Mouse (Mus musculus): ENCODE results near the gene Hsd17b14. TPM values are rescaled to one million over a fixed set of nuclear protein-coding genes. Genes with fewer than 3 reads are reported as not detected.

Gene Hsd17b14
- polyA plus RNA-seq, 1 experiment from 2014 or later: 2.5 TPM

GRCm38 (mm10) chr7:45585923-45586322 lies 31.2 kb downstream of the Hsd17b14 start:
- Histone ChIP-seq H3K9ac (ENCODE audit: low read length) (no peak overlapping the region), H3K27me3 (replicated peaks; ENCODE audit: control insufficient read depth, insufficient read depth, low read length) (no peaks in the 10 kb centered on the region), H3K4me1 (replicated peaks; ENCODE audit: control insufficient read depth, insufficient read depth, low read length) (no peaks in the 10 kb centered on the region), H3K36me3 (ENCODE audit: control insufficient read depth, insufficient read depth, low read length) (peaks cover 20% of the 10 kb centered on the region), H3K9me3 (ENCODE audit: control insufficient read depth, low read length) (no peaks in the 10 kb centered on the region), H3K4me3 (ENCODE audit: low read depth, low read length) (no peak overlapping the region), H3K4me2 (ENCODE audit: low read length) (no peak overlapping the region), H3K27ac (ENCODE audit: low read depth) (no peak overlapping the region)
- 91% methylated on average over 6 of the region's 6 CpGs for WGBS
- no peak for DNase-seq (ENCODE audit: low spot score)
- ATAC-seq (replicated peaks; ENCODE audit: low FRiP score, low TSS enrichment, low read depth): no peak

- Histone ChIP-seq H3K27me3 (replicated peaks; ENCODE audit: control insufficient read depth, insufficient read depth, low read length) (no peaks in the 10 kb centered on the region), H3K4me3 (ENCODE audit: low read depth, low read length) (no peak overlapping the region), H3K9ac (ENCODE audit: low read length) (no peak overlapping the region), H3K27ac (ENCODE audit: low read depth) (no peak overlapping the region), H3K4me1 (replicated peaks; ENCODE audit: control insufficient read depth, insufficient read depth, low read length) (no peaks in the 10 kb centered on the region), H3K9me3 (ENCODE audit: control insufficient read depth, low read length) (no peaks in the 10 kb centered on the region), H3K36me3 (ENCODE audit: control insufficient read depth, insufficient read depth, low read length) (peaks cover 14% of the 10 kb centered on the region), H3K4me2 (ENCODE audit: low read length) (no peak overlapping the region)
- WGBS: 92% methylated on average over 23 of the region's 23 CpGs
- no peak for DNase-seq (ENCODE audit: low spot score)
- no peak for ATAC-seq (replicated peaks; ENCODE audit: low FRiP score, low TSS enrichment, low read depth)
Observed at GRCm38 (mm10) chr7:45587631-45588592, 33.2 kb downstream of the Hsd17b14 start.

- Histone ChIP-seq H3K9ac (ENCODE audit: low read length) (no peak overlapping the region), H3K27me3 (replicated peaks; ENCODE audit: control insufficient read depth, insufficient read depth, low read length) (no peaks in the 10 kb centered on the region), H3K9me3 (ENCODE audit: control insufficient read depth, low read length) (no peaks in the 10 kb centered on the region), H3K4me3 (ENCODE audit: low read depth, low read length) (peak overlapping the region; percentile 21; the same call in 1 of the 2 replicates), H3K27ac (ENCODE audit: low read depth) (no peak overlapping the region), H3K4me1 (replicated peaks; ENCODE audit: control insufficient read depth, insufficient read depth, low read length) (no peaks in the 10 kb centered on the region), H3K36me3 (ENCODE audit: control insufficient read depth, insufficient read depth, low read length) (peaks cover 14% of the 10 kb centered on the region), H3K4me2 (ENCODE audit: low read length) (peak overlapping the region; percentile 40)
- WGBS: 2% methylated on average over 19 of the region's 19 CpGs
- DNase-seq (ENCODE audit: low spot score) (peak; percentile 95), ATAC-seq (replicated peaks; ENCODE audit: low FRiP score, low TSS enrichment, low read depth) (peak; percentile 91)
Observed at GRCm38 (mm10) chr7:45589173-45589572, 34.5 kb downstream of the Hsd17b14 start.

- Histone ChIP-seq H3K9ac (ENCODE audit: low read length) (no peak overlapping the region), H3K4me3 (ENCODE audit: low read depth, low read length) (no peak overlapping the region), H3K4me2 (ENCODE audit: low read length) (no peak overlapping the region), H3K36me3 (ENCODE audit: control insufficient read depth, insufficient read depth, low read length) (peaks cover 12% of the 10 kb centered on the region), H3K4me1 (replicated peaks; ENCODE audit: control insufficient read depth, insufficient read depth, low read length) (no peaks in the 10 kb centered on the region), H3K9me3 (ENCODE audit: control insufficient read depth, low read length) (no peaks in the 10 kb centered on the region), H3K27ac (ENCODE audit: low read depth) (no peak overlapping the region), H3K27me3 (replicated peaks; ENCODE audit: control insufficient read depth, insufficient read depth, low read length) (no peaks in the 10 kb centered on the region)
- WGBS: 94% methylated on average over 5 of the region's 5 CpGs
- no peak for ATAC-seq (replicated peaks; ENCODE audit: low FRiP score, low TSS enrichment, low read depth)
- DNase-seq (ENCODE audit: low spot score): no peak
Observed at GRCm38 (mm10) chr7:45589898-45590297, 35.2 kb downstream of the Hsd17b14 start.

- DNase-seq (ENCODE audit: low spot score) (no peak), ATAC-seq (replicated peaks; ENCODE audit: low FRiP score, low TSS enrichment, low read depth) (no peak)
- no peaks in the 10 kb centered on the region for H3K4me1 ChIP-seq (replicated peaks; ENCODE audit: control insufficient read depth, insufficient read depth, low read length)
- H3K36me3 ChIP-seq (ENCODE audit: control insufficient read depth, insufficient read depth, low read length): peaks cover 2% of the 10 kb centered on the region
- H3K27me3 ChIP-seq (replicated peaks; ENCODE audit: control insufficient read depth, insufficient read depth, low read length): no peaks in the 10 kb centered on the region
- H3K4me3 ChIP-seq (ENCODE audit: low read depth, low read length): no peak overlapping the region
- H3K9ac ChIP-seq (ENCODE audit: low read length): no peak overlapping the region
- no peak overlapping the region for H3K4me2 ChIP-seq (ENCODE audit: low read length)
- no peaks in the 10 kb centered on the region for H3K9me3 ChIP-seq (ENCODE audit: control insufficient read depth, low read length)
- H3K27ac ChIP-seq (ENCODE audit: low read depth): no peak overlapping the region
- WGBS: 66% methylated on average over 3 of the region's 3 CpGs
Observed at GRCm38 (mm10) chr7:45590874-45591273, 36.2 kb downstream of the Hsd17b14 start.

GRCm38 (mm10) chr7:45591880-45592279 lies 37.2 kb downstream of the Hsd17b14 start:
- ATAC-seq (replicated peaks; ENCODE audit: low FRiP score, low TSS enrichment, low read depth) (no peak), DNase-seq (ENCODE audit: low spot score) (no peak)
- no peak overlapping the region for H3K4me2 ChIP-seq (ENCODE audit: low read length)
- H3K9ac ChIP-seq (ENCODE audit: low read length): no peak overlapping the region
- WGBS: 76% methylated on average over 7 of the region's 7 CpGs
- H3K4me3 ChIP-seq (ENCODE audit: low read depth, low read length): no peak overlapping the region
- H3K27ac ChIP-seq (ENCODE audit: low read depth): no peak overlapping the region
- no peaks in the 10 kb centered on the region for H3K9me3 ChIP-seq (ENCODE audit: control insufficient read depth, low read length)
- no peaks in the 10 kb centered on the region for H3K27me3 ChIP-seq (replicated peaks; ENCODE audit: control insufficient read depth, insufficient read depth, low read length)
- no peaks in the 10 kb centered on the region; the same call in none of the 2 replicates for H3K36me3 ChIP-seq (ENCODE audit: control insufficient read depth, insufficient read depth, low read length)
- H3K4me1 ChIP-seq (replicated peaks; ENCODE audit: control insufficient read depth, insufficient read depth, low read length): no peaks in the 10 kb centered on the region

- no peaks in the 10 kb centered on the region for H3K9me3 ChIP-seq (ENCODE audit: control insufficient read depth, low read length)
- no peaks in the 10 kb centered on the region for H3K27me3 ChIP-seq (replicated peaks; ENCODE audit: control insufficient read depth, insufficient read depth, low read length)
- DNase-seq (ENCODE audit: low spot score) (peak; percentile 84), ATAC-seq (replicated peaks; ENCODE audit: low FRiP score, low TSS enrichment, low read depth) (no peak)
- no peak overlapping the region for H3K4me2 ChIP-seq (ENCODE audit: low read length)
- no peaks in the 10 kb centered on the region for H3K36me3 ChIP-seq (ENCODE audit: control insufficient read depth, insufficient read depth, low read length)
- H3K9ac ChIP-seq (ENCODE audit: low read length): no peak overlapping the region
- no peak overlapping the region for H3K27ac ChIP-seq (ENCODE audit: low read depth)
- no peak overlapping the region for H3K4me3 ChIP-seq (ENCODE audit: low read depth, low read length)
- WGBS: 22% methylated on average over 10 of the region's 10 CpGs
- H3K4me1 ChIP-seq (replicated peaks; ENCODE audit: control insufficient read depth, insufficient read depth, low read length): no peaks in the 10 kb centered on the region
Observed at GRCm38 (mm10) chr7:45593118-45593815, 38.6 kb downstream of the Hsd17b14 start.

- ATAC-seq (replicated peaks; ENCODE audit: low FRiP score, low TSS enrichment, low read depth) (no peak), DNase-seq (ENCODE audit: low spot score) (no peak)
- Histone ChIP-seq H3K4me2 (ENCODE audit: low read length) (no peak overlapping the region), H3K27me3 (replicated peaks; ENCODE audit: control insufficient read depth, insufficient read depth, low read length) (no peaks in the 10 kb centered on the region), H3K27ac (ENCODE audit: low read depth) (no peak overlapping the region), H3K36me3 (ENCODE audit: control insufficient read depth, insufficient read depth, low read length) (no peaks in the 10 kb centered on the region), H3K4me1 (replicated peaks; ENCODE audit: control insufficient read depth, insufficient read depth, low read length) (0 out of 2 replicates have a peak, but pooled peaks cover 5% of the 10 kb centered on the region), H3K4me3 (ENCODE audit: low read depth, low read length) (no peak overlapping the region), H3K9me3 (ENCODE audit: control insufficient read depth, low read length) (no peaks in the 10 kb centered on the region), H3K9ac (ENCODE audit: low read length) (no peak overlapping the region)
- 84% methylated on average over 4 of the region's 4 CpGs for WGBS
Observed at GRCm38 (mm10) chr7:45595176-45595575, 40.5 kb downstream of the Hsd17b14 start.

All from intestine, embryonic 14.5 days (tissue).